Mouse (Mus musculus): ENCODE results near the gene Rab36. TPM values are rescaled to one million over a fixed set of nuclear protein-coding genes. Genes with fewer than 3 reads are reported as not detected.

The Rab36 gene
- polyA plus RNA-seq, 1 experiment, result 1.2 TPM

GRCm38 (mm10) chr10:75085330-75085729 is 48.5 kb downstream of the Rab36 start:
- H3K36me3 ChIP-seq (ENCODE audit: control insufficient read depth, insufficient read depth, low read length, poor library complexity, severe bottlenecking), result no peaks in the 10 kb centered on the region
- TF ChIP-seq POLR2A (IDR thresholded peaks at IDR 0.05; ENCODE audit: insufficient read depth, low read length) (no peak), CTCF (IDR thresholded peaks at IDR 0.05; ENCODE audit: low read depth, low read length) (no peak), EP300 (IDR thresholded peaks at IDR 0.05; ENCODE audit: insufficient read depth, low read depth, low read length) (no peak)

GRCm38 (mm10) chr10:75088471-75088870 is 51.6 kb downstream of the Rab36 start:
- Histone ChIP-seq H3K9ac (ENCODE audit: low read depth, poor library complexity, severe bottlenecking) (no peak overlapping the region), H3K4me3 (ENCODE audit: low read depth, low read length) (no peak overlapping the region), H3K9me3 (replicated peaks; ENCODE audit: control insufficient read depth, insufficient read depth, low read length, poor library complexity, severe bottlenecking) (no peaks in the 10 kb centered on the region), H3K27ac (ENCODE audit: insufficient read depth, low read length) (no peak overlapping the region), H3K27me3 (ENCODE audit: control insufficient read depth, insufficient read depth, low read length, poor library complexity, severe bottlenecking) (no peaks in the 10 kb centered on the region), H3K36me3 (ENCODE audit: control insufficient read depth, insufficient read depth, low read length, poor library complexity, severe bottlenecking) (no peaks in the 10 kb centered on the region), H3K4me1 (ENCODE audit: control insufficient read depth, insufficient read depth, low read length) (no peaks in the 10 kb centered on the region)
- no peak for TF ChIP-seq POLR2A (IDR thresholded peaks at IDR 0.05; ENCODE audit: insufficient read depth, low read length)
- no peak for TF ChIP-seq CTCF (IDR thresholded peaks at IDR 0.05; ENCODE audit: low read depth, low read length)
- no peak for TF ChIP-seq EP300 (IDR thresholded peaks at IDR 0.05; ENCODE audit: insufficient read depth, low read depth, low read length)

More at GRCm38 (mm10) chr10:75085330-75085729, 48.5 kb downstream of the Rab36 start:
- Histone ChIP-seq H3K9me3 (replicated peaks; ENCODE audit: control insufficient read depth, insufficient read depth, low read length, poor library complexity, severe bottlenecking) (no peaks in the 10 kb centered on the region), H3K4me3 (ENCODE audit: low read depth, low read length) (no peak overlapping the region), H3K4me1 (ENCODE audit: control insufficient read depth, insufficient read depth, low read length) (no peaks in the 10 kb centered on the region), H3K9ac (ENCODE audit: low read depth, poor library complexity, severe bottlenecking) (no peak overlapping the region), H3K27me3 (ENCODE audit: control insufficient read depth, insufficient read depth, low read length, poor library complexity, severe bottlenecking) (no peaks in the 10 kb centered on the region), H3K27ac (ENCODE audit: insufficient read depth, low read length) (no peak overlapping the region)

- TF ChIP-seq EP300 (IDR thresholded peaks at IDR 0.05; ENCODE audit: insufficient read depth, low read depth, low read length) (no peak), CTCF (IDR thresholded peaks at IDR 0.05; ENCODE audit: low read depth, low read length) (no peak), POLR2A (IDR thresholded peaks at IDR 0.05; ENCODE audit: insufficient read depth, low read length) (no peak)
- Histone ChIP-seq H3K9ac (ENCODE audit: low read depth, poor library complexity, severe bottlenecking) (no peak overlapping the region), H3K9me3 (replicated peaks; ENCODE audit: control insufficient read depth, insufficient read depth, low read length, poor library complexity, severe bottlenecking) (no peaks in the 10 kb centered on the region)
These were observed 54.8 kb downstream of the Rab36 start for GRCm38 (mm10) chr10:75091478-75092152.

GRCm38 (mm10) chr10:75093252-75093987 is 56.6 kb downstream of the Rab36 start:
- Histone ChIP-seq H3K27me3 (ENCODE audit: control insufficient read depth, insufficient read depth, low read length, poor library complexity, severe bottlenecking) (no peaks in the 10 kb centered on the region), H3K9me3 (replicated peaks; ENCODE audit: control insufficient read depth, insufficient read depth, low read length, poor library complexity, severe bottlenecking) (no peaks in the 10 kb centered on the region), H3K9ac (ENCODE audit: low read depth, poor library complexity, severe bottlenecking) (no peak overlapping the region), H3K4me1 (ENCODE audit: control insufficient read depth, insufficient read depth, low read length) (peaks cover 1% of the 10 kb centered on the region), H3K4me3 (ENCODE audit: low read depth, low read length) (no peak overlapping the region), H3K36me3 (ENCODE audit: control insufficient read depth, insufficient read depth, low read length, poor library complexity, severe bottlenecking) (no peaks in the 10 kb centered on the region), H3K27ac (ENCODE audit: insufficient read depth, low read length) (no peak overlapping the region)
- TF ChIP-seq POLR2A (IDR thresholded peaks at IDR 0.05; ENCODE audit: insufficient read depth, low read length), result no peak
- no peak for TF ChIP-seq CTCF (IDR thresholded peaks at IDR 0.05; ENCODE audit: low read depth, low read length)
- TF ChIP-seq EP300 (IDR thresholded peaks at IDR 0.05; ENCODE audit: insufficient read depth, low read depth, low read length), result no peak

More at GRCm38 (mm10) chr10:75091478-75092152, 54.8 kb downstream of the Rab36 start:
- no peak overlapping the region for H3K27ac ChIP-seq (ENCODE audit: insufficient read depth, low read length)
- no peak overlapping the region for H3K4me3 ChIP-seq (ENCODE audit: low read depth, low read length)
- no peaks in the 10 kb centered on the region for H3K27me3 ChIP-seq (ENCODE audit: control insufficient read depth, insufficient read depth, low read length, poor library complexity, severe bottlenecking)
- H3K4me1 ChIP-seq (ENCODE audit: control insufficient read depth, insufficient read depth, low read length), result no peaks in the 10 kb centered on the region
- H3K36me3 ChIP-seq (ENCODE audit: control insufficient read depth, insufficient read depth, low read length, poor library complexity, severe bottlenecking), result no peaks in the 10 kb centered on the region

GRCm38 (mm10) chr10:75094338-75094737 is 57.5 kb downstream of the Rab36 start:
- TF ChIP-seq POLR2A (IDR thresholded peaks at IDR 0.05; ENCODE audit: insufficient read depth, low read length) (no peak), EP300 (IDR thresholded peaks at IDR 0.05; ENCODE audit: insufficient read depth, low read depth, low read length) (no peak), CTCF (IDR thresholded peaks at IDR 0.05; ENCODE audit: low read depth, low read length) (no peak)
- Histone ChIP-seq H3K27ac (ENCODE audit: insufficient read depth, low read length) (no peak overlapping the region), H3K9me3 (replicated peaks; ENCODE audit: control insufficient read depth, insufficient read depth, low read length, poor library complexity, severe bottlenecking) (no peaks in the 10 kb centered on the region), H3K4me3 (ENCODE audit: low read depth, low read length) (no peak overlapping the region), H3K36me3 (ENCODE audit: control insufficient read depth, insufficient read depth, low read length, poor library complexity, severe bottlenecking) (no peaks in the 10 kb centered on the region), H3K27me3 (ENCODE audit: control insufficient read depth, insufficient read depth, low read length, poor library complexity, severe bottlenecking) (no peaks in the 10 kb centered on the region), H3K4me1 (ENCODE audit: control insufficient read depth, insufficient read depth, low read length) (peaks cover 1% of the 10 kb centered on the region), H3K9ac (ENCODE audit: low read depth, poor library complexity, severe bottlenecking) (no peak overlapping the region)

- Histone ChIP-seq H3K9ac (ENCODE audit: low read depth, poor library complexity, severe bottlenecking) (no peak overlapping the region), H3K4me1 (ENCODE audit: control insufficient read depth, insufficient read depth, low read length) (peaks cover 1% of the 10 kb centered on the region), H3K27me3 (ENCODE audit: control insufficient read depth, insufficient read depth, low read length, poor library complexity, severe bottlenecking) (no peaks in the 10 kb centered on the region), H3K4me3 (ENCODE audit: low read depth, low read length) (no peak overlapping the region), H3K36me3 (ENCODE audit: control insufficient read depth, insufficient read depth, low read length, poor library complexity, severe bottlenecking) (no peaks in the 10 kb centered on the region), H3K27ac (ENCODE audit: insufficient read depth, low read length) (no peak overlapping the region), H3K9me3 (replicated peaks; ENCODE audit: control insufficient read depth, insufficient read depth, low read length, poor library complexity, severe bottlenecking) (no peaks in the 10 kb centered on the region)
- no peak for TF ChIP-seq EP300 (IDR thresholded peaks at IDR 0.05; ENCODE audit: insufficient read depth, low read depth, low read length)
- TF ChIP-seq CTCF (IDR thresholded peaks at IDR 0.05; ENCODE audit: low read depth, low read length), result no peak
- TF ChIP-seq POLR2A (IDR thresholded peaks at IDR 0.05; ENCODE audit: insufficient read depth, low read length), result no peak
These were observed 58.4 kb downstream of the Rab36 start for GRCm38 (mm10) chr10:75095216-75095615.

All from ES-Bruce4 (cell line).